Mouse (Mus musculus) granulocyte monocyte progenitor cell, adult 5-6 weeks (primary cell): Measurements from ENCODE around the gene Hspbap1. TPM values are rescaled to one million over a fixed set of nuclear protein-coding genes. Genes with fewer than 3 reads are reported as not detected.

ENCODE experiments used
- ATAC-seq: replicated peaks from 2 replicates; pipeline ENCODE4 v1.8.0; 2016; ENCODE audit warnings: mild to moderate bottlenecking, moderate TSS enrichment, inconsistent platforms; ENCODE audit not compliant: poor library complexity, severe bottlenecking
- total RNA-seq, 2 experiments: library from RNA; stranded (forward) in 1 of 2; stranded (reverse) in 1 of 2; fragments of 200-712, 200-1000 nt in 1 of 2; fragments of >200 nt in 1 of 2; fragmentation: Nextera tagmentation in 1 of 2; gene quantifications; 2 replicates each; pipeline ENCODE4 v1.2.3; 2014 to 2017

Hspbap1 gene
- total RNA-seq, 2 experiments from 2014 or later: 3.0 to 7.4 TPM

DNA sequence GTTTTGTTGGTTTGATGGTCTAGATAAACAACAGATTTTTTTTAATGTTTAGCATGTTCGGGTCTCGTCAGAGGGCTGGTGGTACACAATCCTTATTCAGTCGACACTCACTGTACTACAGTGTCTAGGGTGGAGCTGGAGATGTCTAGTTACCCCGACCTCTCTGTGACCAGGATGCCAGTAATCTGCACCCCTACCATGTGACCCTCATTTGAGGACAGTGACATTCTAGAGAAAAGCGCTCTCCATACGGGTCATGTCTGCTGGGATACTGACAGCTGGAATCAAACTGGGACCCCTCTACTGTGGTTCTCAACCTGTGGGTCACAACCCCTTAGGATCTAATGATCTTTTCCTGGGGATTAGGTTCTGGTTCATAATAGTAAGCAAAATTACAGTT is 99.5 kb downstream of the Hspbap1 start:
- no peak for ATAC-seq

DNA sequence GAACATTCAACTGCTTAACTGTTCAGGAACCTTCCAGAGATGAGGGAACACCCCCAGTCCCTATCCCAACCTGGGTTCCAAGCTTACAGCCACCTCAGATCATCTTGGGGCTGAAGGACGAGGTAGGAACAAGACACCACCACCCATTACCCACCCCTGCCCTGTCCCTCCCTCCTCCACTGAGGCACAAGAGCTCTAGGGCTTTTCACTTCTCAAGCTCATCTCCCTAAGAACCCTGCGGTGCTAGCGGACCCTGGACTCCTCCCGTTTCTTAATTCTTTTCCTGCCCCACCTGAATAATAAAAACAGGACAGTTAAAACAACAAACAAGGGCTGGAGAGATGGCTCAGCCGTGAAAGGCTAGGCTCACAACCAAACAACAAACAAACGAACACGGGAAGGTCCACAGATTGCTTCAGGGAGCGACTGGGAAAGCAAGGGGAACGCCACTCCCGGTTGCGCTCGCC is 100.4 kb downstream of the Hspbap1 start:
- ATAC-seq: no peak; the same call in 1 of the 2 replicates

DNA sequence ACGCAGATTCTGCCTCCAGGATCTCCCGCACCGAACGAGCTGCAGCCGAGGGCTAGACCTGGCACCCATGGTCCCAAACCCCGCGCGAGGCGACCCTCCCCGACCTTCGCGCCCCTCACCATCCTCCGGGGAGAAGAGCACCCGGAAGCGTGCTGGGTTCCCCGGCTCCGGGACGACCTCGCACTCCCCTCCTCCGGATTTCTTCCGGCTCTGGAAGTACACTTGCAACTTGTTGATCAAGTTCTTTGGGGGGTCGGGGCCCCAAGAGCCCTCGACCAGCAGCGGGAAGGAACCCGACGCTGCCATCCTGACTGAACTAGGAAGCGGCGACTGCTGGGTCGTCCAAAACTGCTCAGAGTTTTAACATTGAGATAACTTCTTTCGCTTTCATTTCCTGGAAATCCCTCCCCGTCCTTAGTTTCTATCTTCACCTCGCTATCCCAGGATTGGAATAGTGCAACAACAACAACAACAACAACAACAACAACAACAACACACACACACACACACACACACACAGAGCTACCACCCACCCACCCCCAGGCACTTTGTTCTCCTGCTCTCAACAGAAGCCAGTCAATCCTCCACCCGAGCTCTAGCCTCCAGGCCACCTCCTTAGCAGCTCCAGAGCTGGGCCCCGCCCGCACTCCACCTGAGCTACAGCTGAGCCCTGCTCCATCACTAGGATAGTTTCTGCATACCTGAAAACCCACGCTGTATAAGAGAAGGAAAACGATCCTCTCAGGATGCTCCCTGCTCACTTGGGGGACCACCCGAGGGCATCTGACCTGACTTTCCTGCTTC is 101.1 kb downstream of the Hspbap1 start, which contains the start of gene Parp14:
Parp14 (minus strand) TSS at position 497 of the 804 bp plus-strand sequence.
- ATAC-seq: peak; percentile 53

DNA sequence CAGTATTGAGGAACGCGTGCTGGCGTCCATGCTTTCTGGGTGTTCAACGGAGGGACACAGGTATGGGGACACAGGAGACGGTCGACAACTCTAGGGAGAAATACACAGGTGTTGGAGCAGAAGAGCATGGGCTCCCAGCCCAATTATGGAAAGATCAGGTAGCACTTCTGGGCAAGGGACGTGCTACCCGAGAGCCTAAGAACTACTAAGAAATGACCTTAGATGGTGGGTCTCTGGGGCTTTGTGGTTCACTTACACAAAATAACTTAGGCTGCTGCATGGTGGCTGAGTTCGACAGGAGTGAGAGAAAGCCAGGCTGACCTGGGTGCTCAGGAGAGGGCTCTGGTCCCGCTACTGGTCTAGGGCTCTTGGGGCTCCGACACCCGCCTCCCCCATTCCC is 101.7 kb downstream of the Hspbap1 start:
- 0 out of 2 replicates have a peak, but pooled peaks have one; percentile 6 for ATAC-seq

DNA sequence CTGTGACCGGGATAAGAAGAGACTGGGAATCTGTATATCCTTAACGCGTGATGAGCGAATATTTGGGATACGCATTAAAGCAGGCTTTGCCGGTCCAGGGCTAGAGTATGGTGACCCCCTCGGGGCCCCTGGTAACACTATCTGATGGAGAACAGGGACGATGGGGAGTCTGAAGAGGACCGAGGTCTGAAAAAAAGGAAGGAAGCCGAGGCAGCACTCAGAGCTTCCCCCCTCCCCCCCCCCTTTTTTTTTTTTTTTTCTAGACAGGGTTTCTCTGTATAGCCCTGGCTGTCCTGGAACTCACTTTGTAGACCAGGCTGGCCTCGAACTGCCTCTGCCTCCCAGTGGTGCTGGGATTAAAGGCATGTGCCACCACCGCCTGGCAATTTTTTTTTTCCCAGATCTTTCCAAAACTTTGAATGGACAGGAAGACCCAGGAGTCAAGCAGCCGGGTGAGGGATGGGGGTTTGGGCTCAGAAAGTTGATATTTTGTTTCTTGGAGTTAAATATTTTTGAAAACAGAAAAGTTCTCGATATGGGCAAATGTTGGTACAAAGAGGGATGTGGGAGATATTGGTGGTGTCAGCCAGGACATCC is 102.3 kb downstream of the Hspbap1 start:
- ATAC-seq: 0 out of 2 replicates have a peak, but pooled peaks have one; percentile 23

DNA sequence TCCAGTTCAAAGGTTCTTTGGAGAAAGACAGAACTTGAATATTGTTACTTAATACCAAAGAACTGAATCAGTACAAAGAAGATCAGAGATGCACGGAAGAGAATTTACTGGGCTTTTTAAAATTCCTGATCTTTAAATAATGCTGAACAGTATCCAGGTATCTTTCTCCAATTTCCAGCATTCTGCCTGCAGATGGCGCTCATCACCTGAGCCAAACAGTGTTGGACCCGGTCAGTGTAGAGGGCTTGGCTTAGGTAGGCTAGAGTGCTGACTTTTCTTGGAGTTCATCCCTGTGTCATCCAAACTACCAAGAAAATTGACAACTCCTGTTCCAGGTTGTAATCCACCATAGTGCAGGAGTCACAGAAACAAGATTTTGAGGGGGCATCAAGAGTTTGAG is 104.2 kb downstream of the Hspbap1 start:
- ATAC-seq: peak; percentile 63

Other genes with a start within 250 kb of the Hspbap1 start
- gene Sema5b, start 229.2 kb upstream of the Hspbap1 start, total RNA-seq (2014; fragmentation: Nextera tagmentation): not detected in 2 replicates
- not detected in 2 replicates for gene Sema5b, start 229.2 kb upstream of the Hspbap1 start, total RNA-seq (2017)
- 24.9 and 31.7 TPM in 2 replicates for gene Dirc2, start 1.0 kb upstream of the Hspbap1 start, total RNA-seq (2014; fragmentation: Nextera tagmentation)
- 15.8 and 21.1 TPM in 2 replicates for gene Dirc2, start 1.0 kb upstream of the Hspbap1 start, total RNA-seq (2017)
- 10.7 and 16.7 TPM in 2 replicates for gene Parp14, start 101.2 kb downstream of the Hspbap1 start, total RNA-seq (2014; fragmentation: Nextera tagmentation)
- gene Parp14, start 101.2 kb downstream of the Hspbap1 start, total RNA-seq (2017): 11.6 and 11.7 TPM in 2 replicates
- 14.7 and 15.7 TPM in 2 replicates for gene Parp9, start 168.1 kb downstream of the Hspbap1 start, total RNA-seq (2014; fragmentation: Nextera tagmentation)
- gene Parp9, start 168.1 kb downstream of the Hspbap1 start, total RNA-seq (2017): 20.4 and 24.1 TPM in 2 replicates
- 21.9 and 28.5 TPM in 2 replicates for gene Dtx3l, start 168.8 kb downstream of the Hspbap1 start, total RNA-seq (2014; fragmentation: Nextera tagmentation)
- 29.4 and 36.2 TPM in 2 replicates for gene Dtx3l, start 168.8 kb downstream of the Hspbap1 start, total RNA-seq (2017)
- 40.6 and 41.1 TPM in 2 replicates for gene Kpna1, start 208.4 kb downstream of the Hspbap1 start, total RNA-seq (2014; fragmentation: Nextera tagmentation)
- 35.1 and 42.2 TPM in 2 replicates for gene Kpna1, start 208.4 kb downstream of the Hspbap1 start, total RNA-seq (2017)